Mouse (Mus musculus) liver, postnatal 0 days (tissue): ENCODE measurements at regions not wholly inside any gene's neighbourhood (a gene's known extent, or its start where the extent isn't known, plus 50 kb on each side); places are given as distances from the start of the nearest gene placed in this dataset.

Source experiments
- ATAC-seq: fragments of 200-750 bp; cut with Nextera tagmentation; 2 replicates; pipeline ENCODE4 v1.8.0; 2017; ENCODE audit warnings: mild to moderate bottlenecking, moderate library complexity
- DNase-seq: peaks from one replicate; pipeline ENCODE4 v3.0.0-alpha.2; 2016
- H3K27ac ChIP-seq: fragments of 300-500 bp; sonication (generic); 2 replicates; pipeline ENCODE4 v1.5.1; 2014; ENCODE audit warnings: antibody characterized with exemption, moderate library complexity, mild to moderate bottlenecking, low read depth
- H3K27me3 ChIP-seq: fragments of 300-500 bp; sonication (generic); 2 replicates; pipeline ENCODE4 v1.6.1; 2014; ENCODE audit warnings: low read length, control low read depth, mixed read lengths; ENCODE audit not compliant: insufficient read depth
- H3K36me3 ChIP-seq: fragments of 300-500 bp; sonication (generic); replicated peaks from 2 replicates; pipeline ENCODE4 v1.6.1; 2014; ENCODE audit warnings: mild to moderate bottlenecking, control low read depth, low read length, moderate library complexity, mixed read lengths; ENCODE audit not compliant: insufficient read depth
- H3K4me1 ChIP-seq: fragments of 300-500 bp; sonication (generic); 2 replicates; pipeline ENCODE4 v1.6.1; 2014; ENCODE audit warnings: antibody characterized with exemption, mild to moderate bottlenecking, control low read depth; ENCODE audit not compliant: insufficient read depth
- H3K4me2 ChIP-seq: fragments of 300-500 bp; sonication (generic); 2 replicates; pipeline ENCODE4 v1.6.1; 2014; ENCODE audit warnings: low read depth, mild to moderate bottlenecking, low read length, moderate library complexity, mixed read lengths
- H3K4me3 ChIP-seq: fragments of 300-500 bp; sonication (generic); 2 replicates; pipeline ENCODE4 v1.5.1; 2014; ENCODE audit warnings: low read depth, low read length
- H3K9ac ChIP-seq: fragments of 300-500 bp; sonication (generic); replicated peaks from 2 replicates; pipeline ENCODE4 v1.6.1; 2014; ENCODE audit warnings: mild to moderate bottlenecking, moderate library complexity
- H3K9me3 ChIP-seq: fragments of 300-500 bp; sonication (generic); 2 replicates; pipeline ENCODE4 v1.6.1; 2016; ENCODE audit warnings: mild to moderate bottlenecking, control low read depth, low read length, mixed read lengths
- CTCF ChIP-seq: sonication (generic); IDR thresholded peaks from 2 replicates; pipeline ENCODE4 v1.5.1; 2016; ENCODE audit warnings: antibody characterized with exemption, low read depth
- EP300 ChIP-seq: IDR thresholded peaks from 2 replicates; pipeline ENCODE4 v1.6.1; 2016; ENCODE audit warnings: antibody characterized with exemption, low read depth, mild to moderate bottlenecking
- WGBS: fragments of 180-500 bp; shearing (Covaris S2); extraction: QIAGEN DNeasy Blood & Tissue Kit; methylation state at CpG from one replicate; pipeline ENCODE4 v1.1.7; 2014; ENCODE audit not compliant: insufficient replicate concordance; 5-methylcytosine and 5-hydroxymethylcytosine counted together

GRCm38 (mm10) chr12:95937705-95938104, 245.7 kb downstream of the Flrt2 start:
- DNase-seq (no peak), ATAC-seq (0 out of 2 replicates have a peak, but pooled peaks have one; percentile 10)
- H3K4me1 ChIP-seq = no peaks in the 10 kb centered on the region
- 44% methylated on average over 4 of the region's 4 CpGs for WGBS
- H3K27me3 ChIP-seq = no peaks in the 10 kb centered on the region
- no peak overlapping the region for H3K27ac ChIP-seq
- no peak overlapping the region for H3K4me2 ChIP-seq
- TF ChIP-seq CTCF (no peak), EP300 (no peak)
- H3K36me3 ChIP-seq = no peaks in the 10 kb centered on the region
- no peak overlapping the region for H3K4me3 ChIP-seq
- H3K9ac ChIP-seq = no peak overlapping the region
- H3K9me3 ChIP-seq = no peaks in the 10 kb centered on the region

- Histone ChIP-seq H3K4me1 (no peaks in the 10 kb centered on the region), H3K9me3 (no peaks in the 10 kb centered on the region), H3K4me3 (no peak overlapping the region), H3K27me3 (no peaks in the 10 kb centered on the region), H3K27ac (no peak overlapping the region), H3K36me3 (no peaks in the 10 kb centered on the region), H3K4me2 (no peak overlapping the region), H3K9ac (no peak overlapping the region)
- ATAC-seq (no peak), DNase-seq (no peak)
- TF ChIP-seq EP300 (no peak), CTCF (no peak)
- 62% methylated on average over 1 of the region's 1 CpGs for WGBS
Observed at GRCm38 (mm10) chr12:95940465-95941012, 248.5 kb downstream of the Flrt2 start.

GRCm38 (mm10) chr12:95959786-95960504, 267.9 kb downstream of the Flrt2 start:
- Histone ChIP-seq H3K36me3 (no peaks in the 10 kb centered on the region), H3K4me2 (no peak overlapping the region), H3K4me3 (no peak overlapping the region), H3K4me1 (no peaks in the 10 kb centered on the region), H3K27ac (no peak overlapping the region), H3K9me3 (no peaks in the 10 kb centered on the region), H3K9ac (no peak overlapping the region), H3K27me3 (no peaks in the 10 kb centered on the region)
- no peak for ATAC-seq
- no peak for TF ChIP-seq EP300
- TF ChIP-seq CTCF = no peak
- WGBS = 71% methylated on average over 6 of the region's 6 CpGs
- DNase-seq = no peak

- H3K36me3 ChIP-seq = no peaks in the 10 kb centered on the region
- H3K4me3 ChIP-seq = no peak overlapping the region
- ATAC-seq (no peak), DNase-seq (no peak)
- no peaks in the 10 kb centered on the region for H3K27me3 ChIP-seq
- H3K4me2 ChIP-seq = no peak overlapping the region
- H3K27ac ChIP-seq = no peak overlapping the region
- 47% methylated on average over 3 of the region's 3 CpGs for WGBS
- no peaks in the 10 kb centered on the region for H3K9me3 ChIP-seq
- H3K9ac ChIP-seq = no peak overlapping the region
- no peak for TF ChIP-seq CTCF
- H3K4me1 ChIP-seq = no peaks in the 10 kb centered on the region
Observed at GRCm38 (mm10) chr12:95960505-95960871, 268.5 kb downstream of the Flrt2 start.

- Histone ChIP-seq H3K4me1 (no peaks in the 10 kb centered on the region), H3K27ac (no peak overlapping the region), H3K36me3 (no peaks in the 10 kb centered on the region), H3K9me3 (no peaks in the 10 kb centered on the region), H3K4me3 (no peak overlapping the region), H3K27me3 (no peaks in the 10 kb centered on the region), H3K4me2 (no peak overlapping the region), H3K9ac (no peak overlapping the region)
- TF ChIP-seq CTCF (no peak), EP300 (no peak)
- no peak for ATAC-seq
- 46% methylated on average over 4 of the region's 4 CpGs for WGBS
- DNase-seq = no peak
Observed at GRCm38 (mm10) chr12:95962817-95963216, 270.8 kb downstream of the Flrt2 start.

GRCm38 (mm10) chr12:95988669-95989288, 296.8 kb downstream of the Flrt2 start:
- 65% methylated on average over 5 of the region's 5 CpGs for WGBS
- H3K36me3 ChIP-seq = no peaks in the 10 kb centered on the region
- H3K27ac ChIP-seq = no peak overlapping the region
- no peak for DNase-seq
- ATAC-seq = no peak
- H3K4me2 ChIP-seq = no peak overlapping the region
- H3K4me3 ChIP-seq = no peak overlapping the region
- no peak overlapping the region for H3K9ac ChIP-seq
- no peaks in the 10 kb centered on the region for H3K4me1 ChIP-seq
- H3K9me3 ChIP-seq = no peaks in the 10 kb centered on the region
- no peak for TF ChIP-seq EP300
- no peak for TF ChIP-seq CTCF
- no peaks in the 10 kb centered on the region for H3K27me3 ChIP-seq
